Mouse (Mus musculus) C2C12 (cell line): ENCODE data around the gene Nptxr.
A peak's percentile ranks its signal among the peaks of the same experiment; 100 is the strongest.

Source experiments
- CTCF ChIP-seq: IDR thresholded peaks from one replicate; pipeline ENCODE4 v1.5.1; 2011; ENCODE audit not compliant: control insufficient read depth, insufficient read depth, insufficient read length
- FOSL1 ChIP-seq: IDR thresholded peaks from one replicate; pipeline ENCODE4 v1.8.0; 2011; ENCODE audit warnings: mild to moderate bottlenecking, low read length; ENCODE audit not compliant: poor library complexity, insufficient read depth, severe bottlenecking
- MYOD1 ChIP-seq: IDR thresholded peaks from one replicate; pipeline ENCODE4 v1.6.1; 2011; ENCODE audit warnings: low read depth; ENCODE audit not compliant: control insufficient read depth, insufficient read length
- USF1 ChIP-seq: IDR thresholded peaks from one replicate; pipeline ENCODE4 v1.6.1; 2011; ENCODE audit warnings: low read depth, mild to moderate bottlenecking, control low read depth, moderate library complexity

DNA sequence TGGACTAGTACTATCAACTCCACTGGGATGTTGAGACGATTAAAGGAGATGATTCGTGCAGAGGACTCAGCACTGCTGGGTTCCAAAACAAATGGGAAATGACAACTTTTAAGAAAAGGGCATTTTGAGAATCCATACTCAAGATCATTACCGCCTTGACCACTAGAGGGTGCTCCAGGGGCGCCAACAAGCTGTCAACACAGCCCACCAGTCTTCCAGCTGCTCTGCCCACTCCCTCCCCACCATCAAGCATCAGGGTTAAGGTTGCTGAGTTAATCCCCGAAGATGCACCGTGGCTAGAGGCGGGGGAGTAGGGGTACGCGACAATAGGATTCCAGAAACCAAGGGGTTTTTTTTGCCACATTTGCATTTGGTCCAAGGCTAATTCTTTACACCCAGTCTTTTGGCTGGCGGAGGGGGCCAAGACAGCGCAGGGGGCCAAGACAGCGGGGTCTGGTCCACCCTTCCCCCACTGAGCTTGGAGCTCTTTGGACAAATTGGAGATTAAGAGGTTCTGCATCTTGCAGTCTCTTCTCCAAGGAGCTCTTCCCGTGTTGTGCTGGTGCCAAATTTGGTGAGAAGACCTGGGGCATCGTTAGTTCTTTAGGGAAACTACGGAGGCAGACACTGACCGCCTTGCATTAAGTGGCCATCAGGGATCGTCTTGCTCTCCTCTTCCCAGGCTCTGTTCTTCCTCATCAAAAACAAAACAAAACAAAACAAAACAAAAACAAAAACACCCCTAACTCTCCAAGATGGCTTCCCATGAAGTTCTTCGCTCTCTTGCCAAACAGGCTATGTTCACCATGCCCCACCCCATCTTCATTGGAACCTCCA lies 27.7 kb upstream of the Nptxr start:
- peak; percentile 78 for TF ChIP-seq CTCF
- TF ChIP-seq USF1, result no peak
- TF ChIP-seq FOSL1, result no peak
- TF ChIP-seq MYOD1, result peak; percentile 28
